Mouse (Mus musculus): Measurements from ENCODE around the gene Chmp2b.
A peak's percentile ranks its signal among the peaks of the same experiment; 100 is the strongest.

The Chmp2b gene

DNA sequence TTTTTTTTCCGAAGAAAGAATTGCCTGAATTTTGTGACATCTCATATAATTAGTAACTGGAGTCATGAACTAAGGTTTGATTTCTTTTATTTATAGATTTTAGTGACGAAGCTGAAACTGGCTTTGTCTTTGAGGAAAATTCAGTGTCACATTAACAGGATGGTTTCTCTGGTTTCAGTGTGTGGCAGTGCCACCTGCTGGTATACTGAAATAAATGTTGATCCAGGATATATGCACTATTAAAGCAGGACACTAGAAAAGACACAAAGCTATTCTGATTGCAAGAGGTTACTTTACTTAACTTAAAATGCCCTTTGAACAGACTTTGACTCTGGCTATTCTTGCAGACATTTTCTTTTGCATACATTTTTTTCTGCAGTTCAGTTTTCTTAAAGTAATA is 65.5 kb downstream of the Chmp2b start:
- no peak overlapping the region for H3K4me3 ChIP-seq (replicated peaks; ENCODE audit: low read length)
- H3K36me3 ChIP-seq (ENCODE audit: insufficient read depth, low read length), result no peaks in the 10 kb centered on the region
- no peaks in the 10 kb centered on the region for H3K27me3 ChIP-seq (ENCODE audit: insufficient read depth, low read length)
- H3K9me3 ChIP-seq (ENCODE audit: low read length), result no peaks in the 10 kb centered on the region
- TF ChIP-seq CTCF (conservative IDR thresholded peaks at IDR 0.05; ENCODE audit: low read length) (peak; percentile 47), POU5F1 (IDR thresholded peaks at IDR 0.05; ENCODE audit: borderline replicate concordance, low read length) (no peak)
- no peaks in the 10 kb centered on the region for H3K4me1 ChIP-seq (replicated peaks; ENCODE audit: low read depth, low read length)

DNA sequence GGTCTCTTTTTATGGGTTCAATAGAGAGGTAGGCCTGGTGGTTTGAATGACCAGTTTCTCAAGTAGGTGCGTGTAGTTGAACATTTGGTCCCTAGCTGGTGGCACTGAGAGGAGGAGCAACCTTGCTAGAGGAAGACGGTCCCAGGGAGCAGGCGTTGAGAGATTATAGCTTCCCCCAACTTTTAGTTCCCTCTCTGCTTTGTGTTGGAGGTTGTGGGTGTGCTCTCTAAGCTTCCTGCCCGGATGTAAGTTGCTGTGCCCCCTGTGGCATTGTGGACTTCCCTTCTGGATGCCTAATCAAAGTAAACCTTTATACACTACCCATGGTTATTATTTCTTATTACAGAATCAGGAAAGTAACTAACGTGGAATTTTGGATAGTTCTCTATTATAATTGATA is 66.5 kb downstream of the Chmp2b start:
- TF ChIP-seq NANOG (IDR thresholded peaks at IDR 0.05; ENCODE audit: borderline replicate concordance, low read length) (no peak), POU5F1 (IDR thresholded peaks at IDR 0.05; ENCODE audit: borderline replicate concordance, low read length) (no peak), CTCF (conservative IDR thresholded peaks at IDR 0.05; ENCODE audit: low read length) (no peak)
- Histone ChIP-seq H3K9me3 (ENCODE audit: low read length) (no peaks in the 10 kb centered on the region), H3K36me3 (ENCODE audit: insufficient read depth, low read length) (no peaks in the 10 kb centered on the region), H3K4me3 (replicated peaks; ENCODE audit: low read length) (no peak overlapping the region), H3K27me3 (ENCODE audit: insufficient read depth, low read length) (no peaks in the 10 kb centered on the region), H3K4me1 (replicated peaks; ENCODE audit: low read depth, low read length) (no peaks in the 10 kb centered on the region)

Data from E14TG2a.4 (cell line).